Mouse (Mus musculus) activated CD4-positive, CD25-positive, alpha-beta regulatory T cell, adult 4 months (primary cell): ENCODE results near the gene Cers3. TPM values are rescaled to one million over a fixed set of nuclear protein-coding genes. Genes with fewer than 3 reads are reported as not detected.
A peak's percentile ranks its signal among the peaks of the same experiment; 100 is the strongest.

Experiments used
- ATAC-seq: one replicate; pipeline ENCODE4 v1.8.0; 2017
- polyA plus RNA-seq, 2 experiments: library from polyadenylated mRNA; unstranded; fragments of 100-300 nt; shearing (Covaris generic); gene quantifications; one replicate each; pipeline ENCODE4 v1.2.1; 2017

Gene Cers3
- polyA plus RNA-seq, 2 experiments from 2014 or later = not detected

- no peak for ATAC-seq
These were observed 36.9 kb downstream of the Cers3 start for GRCm38 (mm10) chr7:66779944-66780942.

DNA sequence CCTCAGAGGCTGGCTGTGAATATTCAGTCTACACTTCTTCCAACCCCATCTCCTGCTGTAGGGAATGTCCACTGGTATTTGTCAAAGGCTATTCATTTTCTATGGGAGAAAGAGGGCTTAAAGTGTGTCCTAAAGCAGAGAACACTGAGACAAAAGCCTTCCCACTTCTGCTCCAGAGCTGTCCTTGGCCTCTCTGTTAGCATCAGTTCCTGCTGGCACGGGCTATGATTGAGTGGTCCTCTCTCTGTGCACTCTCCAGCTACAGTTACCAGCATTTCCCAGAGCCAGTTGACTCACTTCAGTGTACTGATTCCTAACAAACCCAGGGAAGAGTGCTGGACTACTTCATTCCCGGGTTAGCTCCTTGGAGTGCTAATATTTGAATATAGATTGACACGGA, 43.2 kb downstream of the Cers3 start:
- no peak for ATAC-seq

- ATAC-seq = no peak
These were observed 44.5 kb downstream of the Cers3 start for GRCm38 (mm10) chr7:66787816-66788215.

- no peak for ATAC-seq
These were observed 46.8 kb downstream of the Cers3 start for GRCm38 (mm10) chr7:66789860-66790748.

- no peak for ATAC-seq
These were observed 47.7 kb downstream of the Cers3 start for GRCm38 (mm10) chr7:66791022-66791421.

GRCm38 (mm10) chr7:66796909-66797308, 53.6 kb downstream of the Cers3 start:
- ATAC-seq = no peak

DNA sequence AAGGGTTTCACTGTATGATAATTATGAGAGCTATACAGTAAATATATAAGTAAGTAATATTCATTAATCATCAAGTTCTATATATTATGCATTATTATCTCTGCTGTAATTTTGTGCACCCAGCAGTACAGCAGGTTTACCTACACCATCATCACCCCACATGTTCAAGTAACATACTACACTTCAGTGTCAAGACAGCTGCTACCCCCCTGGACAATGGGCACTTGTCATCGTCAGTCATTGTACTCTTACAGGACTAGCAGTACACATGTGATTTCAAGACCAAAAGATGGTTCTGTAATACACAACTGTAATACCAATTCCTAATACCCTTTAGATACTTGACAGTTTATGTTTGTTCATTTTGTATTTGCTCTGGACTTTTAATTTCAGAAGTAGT, 54.0 kb downstream of the Cers3 start:
- no peak for ATAC-seq

DNA sequence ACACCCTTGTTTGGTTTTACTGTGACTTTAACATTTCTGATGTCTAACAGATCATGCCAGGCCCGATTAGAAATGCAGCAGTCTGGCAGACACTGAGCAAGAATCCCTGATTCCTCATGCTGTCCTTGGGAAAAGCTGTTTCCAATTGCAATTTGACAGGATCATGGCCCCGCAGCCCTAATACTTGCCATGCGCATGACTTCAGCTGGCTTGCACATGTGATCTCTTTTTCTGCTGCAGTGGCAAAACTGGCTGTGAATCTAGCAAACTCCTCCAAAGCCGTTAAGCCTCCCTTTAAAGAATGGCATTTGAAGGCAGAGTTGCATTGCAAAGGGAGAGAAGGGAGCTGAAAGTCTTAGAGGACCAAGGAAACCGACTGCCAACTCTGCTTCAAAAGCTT, 55.5 kb downstream of the Cers3 start:
- no peak for ATAC-seq

- no peak for ATAC-seq
These were observed 57.5 kb downstream of the Cers3 start for GRCm38 (mm10) chr7:66800784-66801183.

GRCm38 (mm10) chr7:66801785-66802184, 58.5 kb downstream of the Cers3 start:
- ATAC-seq = no peak

DNA sequence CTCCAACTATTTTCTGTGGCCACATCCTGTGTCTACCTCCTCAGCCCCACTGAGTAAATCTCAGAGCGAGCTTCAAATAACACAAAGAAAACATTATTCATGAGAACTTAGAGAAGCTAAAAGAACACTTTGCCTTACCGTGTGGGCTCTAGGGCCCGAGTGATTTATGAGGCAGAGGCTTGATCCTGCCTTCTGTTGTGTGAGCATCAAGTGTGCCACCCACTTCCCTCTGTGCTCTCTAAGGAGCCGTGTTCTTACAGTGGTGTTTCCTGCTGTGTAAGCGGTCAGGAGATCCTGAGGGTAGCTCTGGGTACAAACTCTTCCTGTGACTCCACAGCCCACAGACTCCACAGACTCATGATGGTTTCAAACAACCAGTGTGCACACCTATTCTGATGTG, 60.5 kb downstream of the Cers3 start:
- no peak for ATAC-seq

DNA sequence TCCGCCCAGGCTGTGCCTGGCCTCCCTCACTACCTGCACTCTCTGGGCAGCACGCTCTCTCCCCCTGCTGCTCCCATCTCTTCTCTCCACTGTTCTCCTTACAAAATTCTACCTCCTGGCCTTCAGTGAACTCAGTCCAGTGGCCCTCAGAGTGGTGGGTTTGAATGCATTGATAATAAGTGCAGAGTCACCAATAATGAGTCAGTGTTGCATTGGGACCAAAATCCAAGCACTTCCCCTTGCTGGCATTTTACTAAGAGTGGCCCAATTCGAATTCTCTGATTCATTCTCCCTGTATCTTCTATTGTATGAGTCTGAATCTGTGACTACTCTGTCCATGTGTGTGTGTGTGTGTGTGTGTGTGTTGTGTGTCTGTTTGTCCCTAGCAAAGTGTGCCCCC, 63.5 kb downstream of the Cers3 start:
- ATAC-seq = no peak

- no peak for ATAC-seq
These were observed 67.1 kb downstream of the Cers3 start for GRCm38 (mm10) chr7:66810436-66810835.

DNA sequence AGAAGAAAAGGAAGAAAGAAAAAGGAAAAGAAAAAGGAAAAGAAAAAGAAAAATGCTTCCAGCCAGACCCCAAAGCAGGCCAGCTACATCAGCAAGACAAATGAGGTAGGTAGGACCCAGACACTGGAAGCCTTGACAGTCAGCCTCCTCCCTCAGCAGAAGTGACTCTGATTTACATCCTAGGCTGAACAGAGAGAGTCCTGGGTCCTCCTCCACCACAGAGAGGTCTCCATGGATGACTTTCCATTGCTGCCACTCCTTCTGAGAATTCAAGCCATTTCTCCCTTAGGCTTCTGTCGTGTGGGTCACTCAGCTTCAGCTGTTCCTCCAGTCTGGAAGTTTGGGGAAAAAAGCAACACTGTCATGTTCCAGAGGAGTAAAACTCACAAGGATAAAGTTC, 68.0 kb downstream of the Cers3 start:
- no peak for ATAC-seq

- ATAC-seq = no peak
These were observed 69.0 kb downstream of the Cers3 start for GRCm38 (mm10) chr7:66812289-66812688.

DNA sequence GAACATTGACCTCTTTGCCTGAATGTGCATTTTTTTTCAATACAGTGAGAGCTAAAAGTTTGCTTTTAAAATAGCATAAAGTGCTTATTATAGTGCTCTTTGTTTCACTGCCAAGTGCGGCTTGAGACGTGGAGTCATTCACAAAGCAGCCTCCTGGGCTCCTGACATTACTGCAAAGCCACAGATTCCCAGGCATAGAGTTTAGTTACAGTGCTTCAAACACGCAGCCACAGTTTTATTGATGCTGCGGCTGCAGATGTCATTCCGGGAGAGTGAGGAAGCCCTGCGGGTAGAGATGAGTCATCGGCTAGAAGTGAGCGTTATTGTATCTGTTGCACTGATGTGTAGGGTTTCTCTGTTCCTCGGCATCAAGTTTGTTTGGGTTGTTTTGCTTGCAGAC, 69.4 kb downstream of the Cers3 start:
- no peak for ATAC-seq

- no peak for ATAC-seq
These were observed 69.9 kb downstream of the Cers3 start for GRCm38 (mm10) chr7:66813172-66813571.

DNA sequence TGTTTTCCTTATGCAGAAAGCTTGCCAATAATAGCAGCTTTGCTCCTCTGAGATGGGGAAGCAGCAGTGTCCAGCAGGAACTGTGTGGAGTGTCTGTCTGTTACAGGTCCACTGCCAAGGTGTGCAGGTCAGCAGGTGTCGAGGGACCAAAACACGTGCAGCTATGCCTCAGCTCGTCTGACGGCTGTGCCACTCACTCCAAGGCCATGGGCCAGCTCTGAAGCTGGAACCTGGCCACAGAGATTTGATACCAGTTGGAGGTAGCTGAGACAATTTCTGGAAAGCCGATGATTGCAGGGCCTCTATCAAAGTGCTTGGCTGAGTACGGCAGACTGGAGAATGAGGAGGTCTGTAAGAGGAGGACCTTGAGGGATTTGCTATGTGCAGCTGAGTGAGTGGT, 72.2 kb downstream of the Cers3 start:
- no peak for ATAC-seq

DNA sequence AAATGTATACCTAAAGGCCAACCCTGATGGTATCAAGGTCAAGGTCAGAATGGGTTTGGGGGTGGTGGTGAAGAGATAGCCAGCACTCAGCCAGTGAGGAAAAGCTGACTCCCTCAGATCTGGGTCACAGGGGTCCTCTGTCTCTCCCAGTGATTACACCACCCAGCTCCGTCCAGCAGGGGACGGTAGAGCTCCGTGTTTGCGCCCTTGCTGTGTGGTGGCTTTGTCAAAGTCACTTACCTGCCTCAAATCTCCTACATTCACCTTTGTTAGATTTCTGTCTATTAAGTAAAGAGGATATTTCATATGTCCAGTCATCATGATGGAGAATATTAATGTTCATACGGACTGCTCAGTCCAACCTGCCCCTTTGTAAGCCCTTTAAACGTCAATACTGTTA, 76.7 kb downstream of the Cers3 start:
- no peak for ATAC-seq

- no peak for ATAC-seq
These were observed 87.5 kb downstream of the Cers3 start for GRCm38 (mm10) chr7:66830803-66831202.

- no peak for ATAC-seq
These were observed 88.0 kb downstream of the Cers3 start for GRCm38 (mm10) chr7:66831295-66831694.

DNA sequence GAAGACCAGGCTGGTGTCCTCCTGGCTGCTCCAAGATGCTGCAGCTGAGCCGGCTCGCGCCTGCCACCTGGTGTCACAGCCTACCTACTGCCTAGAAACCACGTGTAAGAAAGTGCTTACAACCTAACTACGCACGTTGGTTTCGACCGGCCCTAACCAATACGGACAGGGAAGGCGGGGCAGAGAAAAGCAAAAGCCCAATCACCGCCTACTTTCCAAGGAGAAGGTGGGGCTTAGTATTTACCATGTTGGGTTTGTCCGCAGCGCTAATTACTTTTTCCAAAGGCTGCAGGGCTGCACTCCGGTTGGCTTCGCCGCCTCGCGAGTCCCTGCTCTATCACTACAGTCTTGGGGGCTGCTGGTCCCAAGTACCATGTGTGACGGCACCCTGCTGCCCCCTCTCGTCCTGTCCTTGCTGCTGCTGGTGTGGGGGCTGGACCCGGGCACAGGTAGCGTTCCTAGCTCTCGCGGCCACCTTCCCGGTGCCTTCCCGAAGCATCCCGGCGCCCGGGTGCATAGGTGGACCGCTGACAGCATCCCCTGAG, 96.2 kb downstream of the Cers3 start, which contains the start of gene Adamts17:
Gene Adamts17 (plus strand): TSS at position 273 of the 545 bp plus-strand sequence.
- peak; percentile 98 for ATAC-seq
